Mouse (Mus musculus): ENCODE results near the gene Zfc3h1. TPM values are rescaled to one million over a fixed set of nuclear protein-coding genes. Genes with fewer than 3 reads are reported as not detected.

Zfc3h1 gene
- polyA plus RNA-seq, 1 experiment from 2014 or later, result 13.3 TPM

DNA sequence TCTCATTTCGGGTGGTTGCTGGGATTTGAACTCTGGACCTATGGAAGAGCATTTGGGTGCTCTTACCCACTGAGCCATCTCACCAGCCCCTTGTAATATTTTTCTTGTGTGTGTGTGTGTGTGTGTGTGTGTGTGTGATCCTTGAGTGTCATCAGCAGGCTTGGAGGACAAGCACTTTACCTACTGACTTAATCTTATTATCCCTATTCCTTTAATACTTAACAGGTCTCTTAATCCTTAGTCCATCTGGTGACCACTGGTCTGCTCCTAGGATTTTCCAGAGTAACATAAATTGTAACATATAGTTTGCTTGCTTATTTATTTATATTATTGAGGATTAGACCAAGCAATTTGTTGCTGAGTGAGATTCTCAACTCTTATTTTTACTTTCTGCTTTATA is 7.1 kb downstream of the Zfc3h1 start:
- Histone ChIP-seq H3K27me3 (ENCODE audit: insufficient read depth, poor library complexity, severe bottlenecking) (no peaks in the 10 kb centered on the region), H3K4me3 (no peak overlapping the region), H3K4me1 (replicated peaks) (peaks cover 17% of the 10 kb centered on the region), H3K36me3 (peaks cover 76% of the 10 kb centered on the region), H3K9me3 (no peaks in the 10 kb centered on the region), H3K27ac (no peak overlapping the region)
- DNase-seq (ENCODE audit: low spot score), result no peak
- 83% methylated on average over 1 of the region's 1 CpGs for WGBS

DNA sequence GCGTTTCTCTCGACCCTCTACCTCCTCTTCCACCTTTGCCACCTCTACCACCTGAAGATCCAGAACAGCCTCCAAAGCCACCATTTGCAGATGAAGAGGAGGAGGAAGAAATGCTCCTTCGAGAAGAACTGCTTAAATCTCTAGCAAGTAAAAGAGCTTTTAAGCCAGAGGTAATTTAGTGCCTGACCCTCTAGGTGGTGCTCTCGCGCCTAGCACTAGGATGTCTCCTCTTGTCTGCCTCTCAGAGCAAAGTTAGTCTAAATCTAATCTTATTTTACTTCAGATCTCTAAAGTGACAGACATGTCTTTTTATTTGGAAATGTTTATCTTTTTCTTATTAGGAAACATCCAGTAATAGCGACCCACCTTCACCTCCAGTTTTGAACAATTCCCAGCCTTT is 21.6 kb downstream of the Zfc3h1 start:
- H3K27ac ChIP-seq, result no peak overlapping the region
- DNase-seq (ENCODE audit: low spot score), result peak; percentile 56
- H3K9me3 ChIP-seq, result no peaks in the 10 kb centered on the region
- H3K27me3 ChIP-seq (ENCODE audit: insufficient read depth, poor library complexity, severe bottlenecking), result no peaks in the 10 kb centered on the region
- H3K4me3 ChIP-seq, result no peak overlapping the region
- H3K4me1 ChIP-seq (replicated peaks), result no peaks in the 10 kb centered on the region
- WGBS, result 72% methylated on average over 6 of the region's 6 CpGs
- peaks cover 92% of the 10 kb centered on the region for H3K36me3 ChIP-seq

DNA sequence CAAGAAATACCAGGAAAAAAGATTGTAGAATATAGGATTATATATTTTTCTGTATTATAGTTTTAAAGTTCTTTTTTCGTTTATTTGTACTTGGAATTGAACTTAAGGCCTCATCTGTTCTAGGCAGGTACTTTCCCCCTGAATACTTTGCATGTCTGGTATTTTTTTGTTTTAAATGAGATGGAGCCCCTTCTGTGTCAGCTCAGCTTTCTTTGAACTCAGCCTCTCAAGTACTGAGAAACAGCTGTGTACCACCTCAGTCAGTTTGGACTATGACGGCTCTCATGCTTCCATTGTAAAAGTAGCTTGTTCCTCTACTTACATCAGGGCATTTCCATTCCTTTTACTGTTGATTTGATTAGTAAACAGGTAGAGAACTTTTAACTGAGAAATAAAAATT is 28.7 kb downstream of the Zfc3h1 start:
- DNase-seq (ENCODE audit: low spot score), result no peak
- Histone ChIP-seq H3K9me3 (no peaks in the 10 kb centered on the region), H3K36me3 (peaks cover 98% of the 10 kb centered on the region), H3K4me3 (no peak overlapping the region), H3K4me1 (replicated peaks) (no peaks in the 10 kb centered on the region), H3K27me3 (ENCODE audit: insufficient read depth, poor library complexity, severe bottlenecking) (no peaks in the 10 kb centered on the region), H3K27ac (no peak overlapping the region)
- 91% methylated on average over 2 of the region's 2 CpGs for WGBS

DNA sequence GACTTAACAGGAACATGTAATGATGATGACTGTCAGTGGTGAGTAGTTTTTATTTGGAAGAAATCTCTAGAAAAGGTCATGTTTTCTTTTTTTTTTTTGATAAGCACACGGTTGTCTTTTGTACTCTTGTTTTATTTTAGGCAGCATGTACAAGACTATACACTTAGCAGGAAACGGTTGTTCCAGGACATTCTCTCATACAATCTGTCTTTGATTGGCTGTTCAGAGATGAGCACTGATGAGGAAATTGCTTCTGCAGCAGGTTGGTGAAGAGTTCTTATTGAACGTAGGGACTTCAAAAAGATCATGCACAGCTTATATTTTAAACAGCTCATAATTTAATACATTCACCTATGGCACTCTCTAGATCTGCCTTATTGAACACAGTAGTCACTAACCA is 29.3 kb downstream of the Zfc3h1 start:
- Histone ChIP-seq H3K4me1 (replicated peaks) (no peaks in the 10 kb centered on the region), H3K27ac (no peak overlapping the region), H3K9me3 (no peaks in the 10 kb centered on the region), H3K27me3 (ENCODE audit: insufficient read depth, poor library complexity, severe bottlenecking) (no peaks in the 10 kb centered on the region), H3K36me3 (peaks cover 98% of the 10 kb centered on the region), H3K4me3 (no peak overlapping the region)
- WGBS, result 94% methylated on average over 3 of the region's 3 CpGs
- DNase-seq (ENCODE audit: low spot score), result no peak

DNA sequence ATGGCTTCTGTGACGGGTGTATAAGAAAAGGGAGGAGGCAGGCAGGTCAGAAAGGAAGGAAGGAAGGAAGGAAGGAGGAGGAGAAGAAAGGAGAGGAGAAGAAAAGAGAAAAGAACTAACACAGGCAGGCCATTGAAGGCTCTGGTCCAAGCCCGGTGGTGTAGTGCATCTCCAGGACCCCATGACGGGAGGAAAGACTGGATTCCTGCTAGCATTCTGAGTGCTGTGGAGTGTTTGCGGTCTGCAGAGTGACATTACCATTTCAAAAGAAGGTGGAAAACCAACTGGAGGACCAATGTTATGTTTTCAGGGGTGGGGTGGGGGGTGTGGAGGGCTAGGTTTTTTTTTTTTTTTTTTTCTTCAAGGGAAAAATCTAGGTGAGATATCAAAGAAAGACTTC is 37.2 kb downstream of the Zfc3h1 start:
- H3K27me3 ChIP-seq (ENCODE audit: insufficient read depth, poor library complexity, severe bottlenecking), result no peaks in the 10 kb centered on the region
- no peaks in the 10 kb centered on the region for H3K4me1 ChIP-seq (replicated peaks)
- DNase-seq (ENCODE audit: low spot score), result no peak
- no peak overlapping the region for H3K4me3 ChIP-seq
- WGBS, result 83% methylated on average over 4 of the region's 4 CpGs
- H3K36me3 ChIP-seq, result peaks cover 96% of the 10 kb centered on the region
- no peak overlapping the region for H3K27ac ChIP-seq
- H3K9me3 ChIP-seq, result no peaks in the 10 kb centered on the region

DNA sequence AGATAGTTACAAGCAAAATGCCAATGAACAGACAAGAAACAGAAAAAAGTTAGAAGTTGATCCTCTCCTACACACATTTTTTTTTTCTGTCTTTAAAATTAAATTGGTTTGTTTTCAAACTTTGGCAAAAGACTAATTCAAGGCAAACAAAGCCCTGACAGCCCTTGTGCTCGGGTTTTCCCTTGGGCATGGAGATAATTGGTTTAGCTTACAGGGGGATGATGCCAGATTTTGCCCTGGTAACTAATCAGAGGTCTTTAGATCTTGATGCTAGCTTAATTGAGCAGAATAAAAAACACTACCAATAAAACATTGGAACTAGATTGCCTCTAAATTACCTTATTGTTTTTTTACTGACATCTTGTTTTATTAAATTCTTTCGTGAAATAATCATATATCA is 40.6 kb downstream of the Zfc3h1 start:
- no peak overlapping the region for H3K27ac ChIP-seq
- H3K4me1 ChIP-seq (replicated peaks), result no peaks in the 10 kb centered on the region
- H3K27me3 ChIP-seq (ENCODE audit: insufficient read depth, poor library complexity, severe bottlenecking), result no peaks in the 10 kb centered on the region
- peaks cover 97% of the 10 kb centered on the region for H3K36me3 ChIP-seq
- DNase-seq (ENCODE audit: low spot score), result no peak
- no peaks in the 10 kb centered on the region for H3K9me3 ChIP-seq
- 77% methylated on average over 2 of the region's 2 CpGs for WGBS
- no peak overlapping the region for H3K4me3 ChIP-seq

DNA sequence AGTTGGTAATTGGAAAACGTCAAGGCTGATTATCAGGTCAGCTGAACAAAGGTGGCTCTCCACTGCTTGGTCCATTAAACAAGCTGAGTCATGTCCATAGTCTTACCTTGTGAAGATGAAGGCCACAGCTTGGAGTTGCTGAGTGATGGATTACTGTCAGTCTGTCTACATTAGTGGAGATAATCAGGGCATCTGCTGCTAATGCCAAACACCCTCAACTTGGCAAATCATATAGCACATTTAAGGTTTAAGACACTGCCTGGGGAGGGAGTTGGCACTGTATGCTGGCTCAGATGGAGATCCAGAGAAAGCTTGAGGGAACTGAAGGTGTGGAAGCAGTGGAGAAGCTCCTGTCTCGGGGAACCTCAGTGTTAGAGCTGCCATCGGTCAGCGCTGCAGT is 52.5 kb downstream of the Zfc3h1 start:
- no peak for DNase-seq (ENCODE audit: low spot score)
- Histone ChIP-seq H3K27ac (no peak overlapping the region), H3K27me3 (ENCODE audit: insufficient read depth, poor library complexity, severe bottlenecking) (no peaks in the 10 kb centered on the region), H3K4me3 (no peak overlapping the region), H3K4me1 (replicated peaks) (no peaks in the 10 kb centered on the region), H3K36me3 (peaks cover 43% of the 10 kb centered on the region), H3K9me3 (no peaks in the 10 kb centered on the region)
- WGBS, result 92% methylated on average over 4 of the region's 4 CpGs

DNA sequence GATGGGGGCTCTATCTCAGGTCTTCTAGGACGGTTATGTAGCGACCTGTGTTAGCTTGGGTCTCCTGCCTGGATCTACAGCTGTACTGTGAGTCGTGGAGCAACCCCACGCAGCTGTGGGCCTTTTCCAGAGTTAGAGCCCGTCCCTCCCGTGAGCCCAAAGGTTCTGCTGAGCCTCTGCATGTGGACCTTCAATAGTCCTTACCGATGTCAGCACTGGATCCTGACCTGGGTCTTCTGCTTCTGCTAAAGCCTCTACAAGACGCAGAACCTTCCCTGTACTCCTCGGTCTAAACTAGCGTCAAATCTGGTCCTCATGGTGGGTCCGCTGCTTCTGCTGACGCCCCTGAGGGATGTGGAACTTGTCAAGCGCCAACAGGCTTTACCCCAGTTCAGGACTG is 63.9 kb downstream of the Zfc3h1 start:
- no peak overlapping the region for H3K27ac ChIP-seq
- H3K27me3 ChIP-seq (ENCODE audit: insufficient read depth, poor library complexity, severe bottlenecking), result no peaks in the 10 kb centered on the region
- WGBS, result 93% methylated on average over 13 of the region's 13 CpGs
- H3K4me3 ChIP-seq, result no peak overlapping the region
- H3K36me3 ChIP-seq, result no peaks in the 10 kb centered on the region
- no peaks in the 10 kb centered on the region for H3K4me1 ChIP-seq (replicated peaks)
- DNase-seq (ENCODE audit: low spot score), result no peak
- H3K9me3 ChIP-seq, result 0 out of 2 replicates have a peak, but pooled peaks cover 4% of the 10 kb centered on the region

DNA sequence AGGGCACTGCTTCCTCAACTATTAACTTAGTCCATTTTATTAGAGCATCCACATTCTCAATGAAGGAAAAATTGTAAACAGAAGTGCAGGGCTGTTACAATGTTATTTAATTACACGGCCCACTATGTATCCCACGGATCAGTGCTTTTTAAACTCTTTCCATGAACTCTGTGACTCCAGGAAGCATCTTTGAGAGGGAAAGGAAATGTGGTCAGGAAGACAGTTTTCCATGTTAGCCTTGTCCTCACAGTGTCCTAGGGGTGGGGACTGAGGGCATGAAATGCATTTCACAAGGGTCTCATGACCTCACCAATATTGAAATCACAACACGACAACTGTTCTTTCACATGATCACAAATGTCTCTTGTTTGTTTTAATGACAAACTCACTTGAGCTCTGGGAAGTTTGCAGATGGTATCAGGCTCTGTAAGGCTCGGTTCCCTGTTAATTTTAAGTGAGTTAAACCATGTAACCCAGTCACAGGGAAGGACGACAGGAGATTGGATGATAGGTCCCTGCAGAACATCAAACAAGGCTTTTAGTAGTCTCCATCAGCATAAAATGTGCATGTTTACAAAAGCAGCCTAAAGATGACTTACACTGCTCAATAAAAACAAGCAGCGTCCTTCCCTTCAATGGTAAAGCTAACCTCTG is 72.7 kb downstream of the Zfc3h1 start:
- Histone ChIP-seq H3K36me3 (no peaks in the 10 kb centered on the region), H3K27ac (no peak overlapping the region), H3K9me3 (no peaks in the 10 kb centered on the region), H3K4me1 (replicated peaks) (no peaks in the 10 kb centered on the region), H3K27me3 (ENCODE audit: insufficient read depth, poor library complexity, severe bottlenecking) (no peaks in the 10 kb centered on the region), H3K4me3 (no peak overlapping the region)
- 72% methylated on average over 6 of the region's 6 CpGs for WGBS
- no peak for DNase-seq (ENCODE audit: low spot score)

DNA sequence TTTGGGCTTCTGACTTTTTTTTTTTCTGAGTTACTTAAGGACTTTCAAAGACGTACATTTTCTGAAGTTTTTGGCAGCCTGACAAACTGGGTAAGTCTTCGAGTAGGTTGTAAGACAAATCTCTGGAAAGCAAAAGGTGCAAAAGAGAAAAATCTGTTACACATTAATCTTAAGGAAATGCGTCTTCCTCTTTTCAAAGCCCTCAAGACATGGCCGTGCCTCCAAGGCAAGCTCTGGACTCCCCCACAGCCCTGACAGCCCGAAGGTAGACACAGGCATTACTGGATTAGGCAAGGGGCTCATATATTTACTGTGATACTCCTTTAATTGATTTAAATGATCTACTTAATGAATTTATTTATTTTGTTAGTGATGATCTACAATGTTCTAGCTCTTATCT is 77.9 kb downstream of the Zfc3h1 start:
- 83% methylated on average over 5 of the region's 5 CpGs for WGBS
- no peaks in the 10 kb centered on the region for H3K27me3 ChIP-seq (ENCODE audit: insufficient read depth, poor library complexity, severe bottlenecking)
- DNase-seq (ENCODE audit: low spot score), result no peak
- no peak overlapping the region for H3K4me3 ChIP-seq
- no peaks in the 10 kb centered on the region for H3K36me3 ChIP-seq
- H3K4me1 ChIP-seq (replicated peaks), result no peaks in the 10 kb centered on the region
- no peaks in the 10 kb centered on the region for H3K9me3 ChIP-seq
- H3K27ac ChIP-seq, result no peak overlapping the region

DNA sequence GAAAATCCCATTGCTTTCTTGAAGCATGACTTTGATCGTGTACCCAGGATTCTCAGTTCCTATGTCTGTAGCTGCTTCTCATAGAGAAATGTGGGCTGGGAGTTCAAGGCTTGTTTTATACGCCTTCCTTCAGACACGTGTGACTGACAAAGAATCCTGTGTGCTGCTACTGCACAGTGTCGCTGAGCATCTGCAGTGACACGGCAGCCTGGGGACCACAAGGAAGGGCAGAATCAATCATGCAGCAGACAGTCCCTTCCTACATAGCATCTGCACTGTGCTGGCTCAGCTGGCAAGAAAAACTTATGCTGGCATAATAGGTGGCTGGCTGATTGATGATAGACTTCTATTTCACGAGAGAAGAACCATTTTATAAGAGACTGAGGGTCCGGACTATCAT is 80.3 kb downstream of the Zfc3h1 start:
- no peak overlapping the region for H3K4me3 ChIP-seq
- DNase-seq (ENCODE audit: low spot score), result no peak
- peaks cover 8% of the 10 kb centered on the region for H3K4me1 ChIP-seq (replicated peaks)
- H3K27ac ChIP-seq, result no peak overlapping the region
- WGBS, result 85% methylated on average over 7 of the region's 7 CpGs
- H3K36me3 ChIP-seq, result no peaks in the 10 kb centered on the region
- 0 out of 2 replicates have a peak, but pooled peaks cover 2% of the 10 kb centered on the region for H3K27me3 ChIP-seq (ENCODE audit: insufficient read depth, poor library complexity, severe bottlenecking)
- H3K9me3 ChIP-seq, result no peaks in the 10 kb centered on the region

DNA sequence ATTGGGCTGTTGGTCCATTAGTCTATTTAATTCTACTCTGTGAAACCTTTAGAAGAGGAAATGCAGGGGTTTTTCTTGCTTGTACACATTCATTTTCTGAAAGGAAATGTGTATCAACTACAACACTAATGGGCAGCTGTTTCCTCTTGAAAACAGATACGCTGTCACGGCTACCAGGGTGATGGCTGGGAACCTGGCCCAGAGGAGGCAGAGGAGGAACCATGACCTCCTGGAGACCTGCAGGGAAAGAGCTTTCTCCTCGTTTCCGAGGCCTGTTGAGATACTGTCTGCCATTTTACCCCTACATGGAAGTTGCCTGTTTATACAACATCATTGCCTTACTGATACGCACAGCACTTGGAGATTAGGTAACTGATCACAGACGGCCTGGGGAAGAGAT is 81.0 kb downstream of the Zfc3h1 start:
- H3K9me3 ChIP-seq, result no peaks in the 10 kb centered on the region
- H3K4me3 ChIP-seq, result no peak overlapping the region
- no peak for DNase-seq (ENCODE audit: low spot score)
- 76% methylated on average over 6 of the region's 6 CpGs for WGBS
- H3K27me3 ChIP-seq (ENCODE audit: insufficient read depth, poor library complexity, severe bottlenecking), result 0 out of 2 replicates have a peak, but pooled peaks cover 3% of the 10 kb centered on the region
- H3K27ac ChIP-seq, result no peak overlapping the region
- no peaks in the 10 kb centered on the region for H3K36me3 ChIP-seq
- H3K4me1 ChIP-seq (replicated peaks), result peaks cover 8% of the 10 kb centered on the region

DNA sequence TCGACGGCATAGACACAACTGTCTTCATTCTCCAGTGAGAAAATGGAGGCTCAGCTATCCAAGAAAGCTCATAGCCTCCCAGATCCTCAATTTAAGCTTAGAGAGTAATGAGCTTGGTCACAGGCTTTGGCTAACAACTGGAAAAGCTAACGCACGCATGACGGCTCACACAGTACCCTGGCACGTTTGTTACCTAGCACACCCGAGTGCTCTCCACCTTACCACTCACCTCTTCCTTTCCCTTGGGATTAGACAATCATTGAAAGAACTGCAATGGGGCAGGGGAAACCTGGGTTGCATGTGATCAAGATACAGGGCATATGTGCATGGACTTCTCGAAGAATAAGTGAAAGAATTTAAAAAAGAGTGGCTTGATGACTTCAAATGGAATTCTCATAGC is 83.2 kb downstream of the Zfc3h1 start:
- H3K4me1 ChIP-seq (replicated peaks), result peaks cover 8% of the 10 kb centered on the region
- WGBS, result 91% methylated on average over 8 of the region's 8 CpGs
- no peak overlapping the region for H3K27ac ChIP-seq
- DNase-seq (ENCODE audit: low spot score), result no peak
- 0 out of 2 replicates have a peak, but pooled peaks cover 3% of the 10 kb centered on the region for H3K27me3 ChIP-seq (ENCODE audit: insufficient read depth, poor library complexity, severe bottlenecking)
- H3K36me3 ChIP-seq, result no peaks in the 10 kb centered on the region
- no peak overlapping the region for H3K4me3 ChIP-seq
- no peaks in the 10 kb centered on the region for H3K9me3 ChIP-seq

DNA sequence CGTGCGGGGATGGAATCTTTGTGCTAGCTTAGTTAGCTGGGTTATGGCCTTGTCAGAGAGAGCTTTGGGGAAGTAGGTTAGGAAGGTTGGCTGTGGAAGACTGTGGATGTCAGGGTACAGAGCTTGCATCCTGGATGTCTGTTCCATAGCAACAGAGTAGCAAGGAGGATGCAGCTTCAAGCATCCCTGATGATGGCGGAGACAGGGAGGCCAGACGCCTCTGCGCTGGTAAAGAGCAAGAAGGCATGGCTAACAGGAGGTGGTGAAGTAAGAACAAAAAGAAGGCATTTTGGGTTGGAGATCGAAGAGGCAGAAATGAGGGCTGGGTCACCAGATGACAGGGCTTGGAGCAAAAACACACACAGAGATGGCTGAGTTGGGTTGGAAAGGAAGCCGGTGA is 83.9 kb downstream of the Zfc3h1 start:
- H3K27ac ChIP-seq, result no peak overlapping the region
- 43% methylated on average over 7 of the region's 7 CpGs for WGBS
- H3K4me1 ChIP-seq (replicated peaks), result peaks cover 11% of the 10 kb centered on the region
- H3K9me3 ChIP-seq, result no peaks in the 10 kb centered on the region
- 0 out of 2 replicates have a peak, but pooled peaks cover 3% of the 10 kb centered on the region for H3K27me3 ChIP-seq (ENCODE audit: insufficient read depth, poor library complexity, severe bottlenecking)
- DNase-seq (ENCODE audit: low spot score), result no peak
- no peak overlapping the region for H3K4me3 ChIP-seq
- no peaks in the 10 kb centered on the region for H3K36me3 ChIP-seq

Measured in hindbrain, embryonic 10.5 days (tissue).